Mouse (Mus musculus) fibroblast of lung, adult 2 months (primary cell): Measurements from ENCODE around the gene Palm3.
"Not testable (repeated sequence)": the region's sequence is repeated elsewhere in the genome, so short reads cannot be mapped to it uniquely, and the experiment has no call there.

Experiments
- DNase-seq: peaks from one replicate; pipeline ENCODE4 v3.0.0-alpha.2; 2011; ENCODE audit warnings: low read depth

Gene Palm3

DNA sequence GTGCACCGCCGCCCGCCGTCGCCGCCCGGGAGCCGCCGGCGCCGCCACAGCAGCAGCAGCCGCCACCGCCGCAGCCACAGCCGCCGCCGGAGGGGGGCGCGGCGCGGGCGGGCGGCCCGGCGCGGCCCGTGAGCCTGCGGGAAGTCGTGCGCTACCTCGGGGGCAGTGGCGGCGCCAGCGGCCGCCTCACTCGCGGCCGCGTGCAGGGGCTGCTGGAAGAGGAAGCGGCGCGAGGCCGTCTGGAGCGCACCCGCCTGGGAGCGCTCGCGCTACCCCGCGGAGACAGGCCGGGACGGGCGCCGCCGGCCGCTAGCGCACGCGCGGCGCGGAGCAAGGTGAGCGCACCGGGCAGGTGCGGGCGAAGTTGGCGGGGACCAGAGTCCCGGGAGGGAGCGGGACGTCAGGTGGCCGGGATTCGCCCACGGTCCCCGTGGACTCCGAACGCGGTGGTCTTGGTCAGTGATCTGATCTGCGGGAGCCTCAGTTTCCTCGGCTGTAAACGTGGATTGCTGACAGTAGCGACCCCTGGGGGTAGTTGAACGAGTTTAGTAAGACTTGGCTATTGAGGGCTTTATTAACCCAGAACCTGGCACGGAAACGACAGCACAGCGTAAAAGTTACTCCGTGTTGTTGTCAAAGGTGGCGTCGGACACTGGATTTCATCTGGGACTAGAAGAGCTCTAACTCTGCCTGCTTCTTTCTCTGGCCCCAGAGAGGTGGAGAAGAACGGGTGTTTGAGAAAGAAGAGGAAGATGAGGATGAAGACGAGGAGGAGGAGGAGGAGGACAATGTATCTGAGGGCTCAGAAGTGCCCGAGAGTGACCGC, 22.8 kb upstream of the Palm3 start:
- no peak for DNase-seq

DNA sequence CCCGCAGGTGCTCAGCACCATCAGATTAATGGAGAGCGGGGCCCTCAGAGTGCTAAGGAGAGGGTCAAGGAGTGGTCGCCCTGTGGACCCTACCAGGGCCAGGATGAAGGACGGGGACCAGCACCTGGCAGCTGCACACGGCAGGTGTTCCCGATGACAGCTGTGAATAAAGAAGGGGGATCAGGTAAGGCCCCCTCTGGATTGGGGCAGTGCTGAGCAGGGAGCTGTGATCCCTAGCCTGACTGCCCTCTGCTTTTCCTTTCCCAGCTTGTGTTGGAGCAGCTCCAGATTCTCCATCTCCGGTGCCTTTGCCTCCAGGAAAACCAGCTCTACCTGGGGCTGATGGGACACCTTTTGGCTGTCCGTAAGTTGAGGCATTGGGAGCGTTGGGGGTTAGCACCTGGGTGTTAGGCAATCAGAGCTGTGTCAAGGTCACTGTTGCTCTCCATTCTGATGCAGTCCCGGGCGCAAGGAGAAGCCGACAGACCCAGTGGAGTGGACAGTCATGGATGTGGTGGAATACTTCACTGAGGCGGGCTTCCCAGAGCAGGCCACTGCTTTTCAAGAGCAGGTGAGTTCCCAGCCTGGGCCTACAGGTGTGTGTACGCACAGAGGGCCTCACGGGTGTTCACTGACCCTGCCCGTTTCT, 22.1 kb upstream of the Palm3 start:
- DNase-seq = no peak

- DNase-seq = no peak
Observed at GRCm38 (mm10) chr8:83999825-84000224, 21.4 kb upstream of the Palm3 start.

- DNase-seq = no peak
Observed at GRCm38 (mm10) chr8:84001281-84002000, 19.8 kb upstream of the Palm3 start, which contains the start of gene 1700067K01Rik. Gene 1700067K01Rik (plus strand): TSS chr8:84001502.

DNA sequence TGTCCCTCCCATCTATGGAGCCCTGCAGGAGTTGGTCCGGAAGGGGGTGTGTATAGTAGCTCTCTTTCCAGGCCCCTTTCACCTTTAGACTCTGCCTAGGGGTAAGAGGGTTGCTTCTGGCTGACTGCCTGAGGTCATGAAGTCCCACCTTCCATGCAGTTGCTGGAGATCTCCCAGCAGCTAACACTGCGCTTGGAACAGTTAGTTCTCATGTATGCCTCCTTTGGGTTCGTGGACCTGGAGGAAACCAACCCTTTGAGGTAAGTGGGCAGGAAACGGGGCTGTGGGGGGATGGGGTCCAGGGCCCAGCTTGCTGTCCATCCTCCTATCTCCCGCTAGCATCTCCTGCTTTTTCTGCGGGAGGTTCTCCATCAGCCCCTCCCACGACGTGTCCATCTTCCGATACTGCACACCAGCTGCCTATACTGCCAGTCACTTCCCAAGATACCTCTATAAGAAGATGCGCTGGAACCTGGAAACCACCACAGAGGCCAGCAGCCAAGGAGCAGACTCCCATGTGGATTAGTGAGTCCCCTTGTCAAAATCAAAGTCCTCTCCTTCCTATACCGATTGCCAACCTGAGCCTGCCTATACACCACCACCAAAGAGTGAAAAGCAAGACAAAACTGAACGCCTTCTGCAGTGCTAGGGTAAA, 18.2 kb upstream of the Palm3 start:
- no peak for DNase-seq

DNA sequence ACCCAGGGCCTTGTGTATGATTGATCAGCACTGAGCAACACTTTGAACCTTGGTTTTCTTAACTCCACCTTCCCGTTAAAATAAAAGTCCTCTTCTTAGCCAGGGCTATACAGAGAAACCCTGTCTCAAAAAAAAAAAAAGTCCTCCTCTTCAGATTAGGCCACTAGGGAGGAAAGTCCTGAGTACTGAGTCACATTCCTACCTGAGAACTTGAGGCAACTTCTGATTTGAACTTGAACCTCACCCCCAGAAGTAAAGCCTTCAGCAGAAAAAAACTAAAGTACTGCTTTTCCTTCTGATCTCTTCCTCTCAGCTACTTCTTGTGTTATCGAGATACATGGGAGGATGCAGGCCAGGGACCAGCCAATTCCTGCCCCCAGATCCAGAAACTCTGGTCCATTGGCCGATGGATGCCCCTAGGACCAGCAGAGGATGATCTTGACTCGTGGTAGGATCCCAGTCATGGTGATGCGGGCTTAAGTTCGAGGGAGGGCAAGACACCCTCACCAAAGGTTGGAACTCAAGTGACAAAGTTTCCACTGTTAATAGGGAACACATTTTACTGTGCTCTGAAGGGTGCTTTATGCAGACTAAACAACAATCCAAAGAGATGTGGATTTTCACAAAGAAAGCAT, 17.5 kb upstream of the Palm3 start:
- DNase-seq = no peak

DNA sequence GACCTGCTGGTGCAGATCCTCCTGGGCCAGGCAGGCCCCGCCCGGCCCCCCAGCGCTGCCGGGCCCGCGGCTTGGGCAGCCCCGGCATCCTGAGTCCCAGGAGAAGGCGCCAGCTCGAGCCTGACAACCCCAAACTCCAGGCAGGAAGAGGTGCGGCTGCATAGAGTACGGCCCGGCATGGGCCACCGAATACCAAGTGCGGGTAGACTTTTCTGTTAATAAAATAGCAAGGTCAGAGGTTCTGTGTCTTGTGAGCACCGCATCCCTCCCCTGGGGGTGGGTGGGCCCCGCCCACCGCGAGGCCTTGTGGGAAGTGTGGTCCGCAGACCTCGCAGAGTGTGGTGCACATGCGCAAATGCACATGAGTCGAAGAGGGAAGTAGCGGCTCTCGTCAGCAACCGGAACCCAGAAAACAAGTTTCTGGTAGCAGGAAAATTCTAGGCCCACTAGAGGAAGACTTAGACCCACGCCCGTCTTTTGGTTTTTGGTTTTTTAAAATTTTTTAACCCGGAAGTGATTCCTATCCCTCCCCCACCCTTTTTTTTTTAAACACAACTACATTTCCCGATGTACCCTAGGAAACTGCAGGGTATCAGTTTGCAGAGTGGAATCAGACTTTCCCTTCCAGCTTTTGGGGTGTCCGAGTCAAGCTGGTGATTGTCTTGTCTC, 16.6 kb upstream of the Palm3 start:
- DNase-seq = peak; percentile 92

GRCm38 (mm10) chr8:84005502-84005901, 15.8 kb upstream of the Palm3 start:
- not testable (repeated sequence) for DNase-seq

DNA sequence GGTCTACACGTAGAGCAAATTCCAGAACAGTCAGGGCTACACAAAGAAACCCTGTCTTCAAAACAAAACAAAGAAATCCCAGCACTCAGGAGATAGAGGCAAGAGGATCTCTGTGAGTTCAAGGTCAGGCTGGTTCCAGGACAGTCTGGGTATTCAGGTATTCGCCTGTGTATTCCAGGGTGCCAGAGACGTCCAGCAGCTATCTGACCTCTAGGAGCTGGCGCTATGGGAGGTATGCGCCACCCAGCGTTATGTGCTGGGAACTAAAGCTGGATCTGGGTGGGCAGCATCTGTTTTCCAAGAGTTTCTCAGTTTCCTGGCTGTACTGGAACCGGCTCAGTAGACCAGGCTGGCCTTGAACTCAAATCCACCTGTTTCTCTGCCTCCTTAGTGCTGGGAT, 12.9 kb upstream of the Palm3 start:
- no peak for DNase-seq

DNA sequence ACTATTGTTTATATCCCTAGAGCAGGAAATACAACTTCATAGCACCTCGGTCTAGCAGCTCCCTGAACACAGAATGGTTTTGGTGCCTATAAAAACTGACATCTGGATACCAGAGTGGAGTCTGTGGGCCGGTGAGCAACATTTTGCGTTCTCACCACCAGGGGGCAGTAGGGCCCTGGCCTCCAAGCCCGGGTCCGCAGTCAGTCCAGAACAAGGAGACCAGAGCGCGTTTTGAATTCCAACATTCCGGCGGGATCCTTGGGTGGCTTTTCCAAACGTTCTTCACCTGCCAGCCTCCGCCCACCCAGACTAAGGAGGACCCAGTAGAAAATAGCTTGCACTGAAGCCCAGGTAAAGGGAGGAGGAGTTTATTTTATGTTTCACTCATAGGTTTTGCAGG, 11.4 kb upstream of the Palm3 start:
- DNase-seq = no peak

GRCm38 (mm10) chr8:84010625-84011611, 10.4 kb upstream of the Palm3 start:
- DNase-seq = no peak

DNA sequence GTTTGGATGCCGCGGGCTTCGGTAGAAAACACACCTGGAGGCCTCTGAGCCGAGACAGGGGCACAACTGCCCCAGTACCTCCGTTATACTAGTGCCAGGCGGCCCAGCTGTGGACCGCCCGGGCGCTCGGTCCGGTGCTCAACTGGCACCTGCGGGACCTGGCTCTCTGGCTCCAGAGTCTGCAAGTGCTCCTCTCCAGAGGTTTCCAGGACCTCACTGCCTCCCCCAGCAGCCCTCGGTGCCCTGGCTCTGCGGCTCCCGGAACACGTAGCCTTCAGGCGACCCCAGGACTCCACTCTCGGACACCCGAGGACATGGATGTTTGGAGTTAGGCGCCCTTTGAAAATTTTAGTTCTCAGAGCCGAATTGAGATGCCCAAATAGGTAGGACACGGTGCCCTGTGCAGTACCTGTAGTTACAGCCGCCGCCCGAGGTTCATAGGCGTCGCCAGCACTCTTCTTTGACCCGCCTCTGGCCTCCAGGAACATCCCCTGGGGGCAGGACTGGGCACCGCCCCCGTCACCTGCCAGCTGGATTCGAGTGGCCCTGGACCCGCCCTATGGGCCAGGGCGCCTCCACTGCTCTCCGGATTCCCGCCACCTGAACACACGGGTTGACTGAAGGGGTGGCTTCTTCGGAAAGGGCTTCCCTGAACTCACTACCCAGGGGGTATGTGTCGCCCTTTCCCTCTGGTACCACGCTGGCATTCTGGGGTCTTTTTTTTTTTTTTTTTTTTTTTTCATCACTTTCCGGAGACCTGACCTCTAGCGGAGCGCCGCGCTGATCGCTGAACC, 9.4 kb upstream of the Palm3 start, which contains the start of gene 2210011C24Rik:
TSS of gene 2210011C24Rik (minus strand) at position 467 of the 794 bp plus-strand sequence.
- no peak for DNase-seq

DNA sequence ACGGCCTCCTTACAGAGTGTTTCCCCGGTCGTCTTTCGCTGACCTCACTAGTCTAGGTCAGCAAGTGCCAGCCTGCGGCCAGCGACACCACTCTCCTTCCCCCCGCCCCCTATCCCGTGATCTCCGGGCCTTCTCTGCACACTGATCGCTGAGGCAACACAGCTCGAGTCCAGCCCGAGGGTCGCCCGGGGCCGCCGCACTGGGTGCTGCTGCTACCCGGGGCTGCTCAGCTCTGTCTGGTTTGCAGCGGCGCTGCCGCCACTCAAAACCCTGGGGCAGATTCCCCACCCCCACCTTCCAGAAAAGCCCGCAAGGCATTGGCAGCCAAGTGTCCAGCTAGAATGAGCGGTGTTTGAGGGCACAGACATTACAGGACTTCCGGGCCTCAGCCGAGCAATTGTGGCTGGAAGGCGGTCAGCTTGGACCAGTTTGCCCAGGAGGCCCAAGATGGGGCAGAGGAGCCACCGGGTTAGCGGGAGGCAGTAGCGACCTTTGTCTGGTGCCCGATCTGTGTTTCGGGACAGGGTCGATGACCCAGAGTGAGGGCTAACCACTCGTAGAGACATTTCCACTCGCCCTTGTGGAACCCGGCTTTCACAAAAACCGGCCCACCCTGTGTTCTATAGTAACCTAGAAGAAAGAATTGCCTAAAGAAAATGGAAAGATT, 8.6 kb upstream of the Palm3 start:
- DNase-seq = no peak

- no peak for DNase-seq
Observed at GRCm38 (mm10) chr8:84015833-84016232, 5.4 kb upstream of the Palm3 start.

DNA sequence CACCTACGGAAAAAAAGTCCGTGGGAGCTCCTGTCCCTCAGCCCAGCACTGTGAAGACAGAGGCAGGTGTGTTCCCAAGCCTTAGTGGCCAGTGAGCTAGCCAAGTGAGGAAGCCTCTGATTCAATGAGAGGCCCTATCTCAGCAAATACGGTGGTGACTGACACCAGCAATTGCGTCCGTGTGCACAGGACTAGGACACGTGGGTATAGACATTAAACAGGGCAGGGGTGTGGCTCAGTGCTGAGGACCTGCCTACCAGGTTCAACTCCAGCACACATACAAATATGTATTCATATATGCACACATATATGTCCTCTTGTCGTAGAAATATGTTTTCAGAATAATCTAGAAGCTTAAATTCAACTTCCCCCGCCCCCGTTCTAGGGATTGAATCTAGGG, 1.5 kb upstream of the Palm3 start:
- DNase-seq = no peak

DNA sequence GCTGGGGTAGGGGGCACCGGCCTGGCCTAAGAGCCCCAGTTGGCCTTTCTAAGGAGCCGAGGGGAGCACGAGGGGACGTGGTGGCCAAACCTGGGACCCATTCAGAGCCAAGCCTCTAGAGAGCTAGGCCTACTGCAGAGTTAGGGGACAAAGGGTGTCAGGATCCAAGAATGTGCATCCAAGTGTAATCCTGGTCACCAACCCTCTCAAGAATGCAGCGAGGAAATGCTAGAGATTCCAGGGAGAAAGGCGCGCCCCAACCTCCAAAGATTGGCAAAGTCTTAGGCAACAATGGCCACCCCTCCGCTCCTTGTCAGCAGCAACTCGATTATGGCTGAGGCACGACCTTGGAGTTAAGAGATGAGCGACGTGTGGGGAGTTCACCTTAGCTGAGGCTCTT, 298 bp downstream of the Palm3 start:
- DNase-seq = no peak

DNA sequence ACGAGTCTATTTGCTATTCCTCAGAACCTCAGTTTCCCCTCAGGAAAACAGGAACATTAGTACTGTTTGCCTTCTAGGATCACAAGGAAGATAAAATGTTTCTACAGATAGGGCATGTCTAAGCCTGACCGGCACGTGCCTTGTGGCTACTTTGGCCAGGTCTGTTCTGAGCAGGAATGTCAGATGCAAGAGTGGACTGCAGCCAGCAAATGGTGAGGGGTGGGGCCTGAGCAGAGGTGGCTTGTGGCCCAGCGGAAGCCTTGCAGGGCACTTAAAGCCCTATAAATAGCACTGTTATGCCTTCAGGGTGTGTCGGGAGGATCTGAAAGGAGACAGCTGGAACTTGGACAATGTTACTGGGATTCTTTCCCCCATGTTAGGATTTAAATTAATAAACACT, 1.8 kb downstream of the Palm3 start:
- no peak for DNase-seq

DNA sequence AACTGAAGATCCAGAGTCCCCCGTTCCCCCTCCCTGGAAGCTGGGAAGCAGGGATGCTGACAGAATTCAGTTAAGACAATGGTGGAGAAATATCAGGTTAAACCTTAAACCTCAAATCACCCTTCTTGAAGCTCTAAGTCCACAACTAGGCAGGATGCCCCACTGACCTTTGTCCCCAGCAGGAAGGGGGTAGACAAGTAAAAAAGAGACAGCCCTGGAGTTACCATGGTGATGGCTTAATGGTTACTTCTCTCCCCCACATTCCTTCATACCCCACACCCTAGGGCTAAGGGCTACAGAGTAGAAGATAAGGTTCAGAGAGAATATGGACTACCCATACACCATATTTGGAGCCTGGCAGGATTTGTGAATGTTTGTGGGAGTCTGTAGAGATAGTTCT, 2.4 kb downstream of the Palm3 start:
- no peak for DNase-seq

GRCm38 (mm10) chr8:84024171-84024570, 2.9 kb downstream of the Palm3 start:
- DNase-seq = no peak
